Mouse (Mus musculus) monocyte, adult 5-6 weeks (primary cell): ENCODE data around the gene Rab27a. TPM values are rescaled to one million over a fixed set of nuclear protein-coding genes. Genes with fewer than 3 reads are reported as not detected.
"Not testable (repeated sequence)": the region's sequence is repeated elsewhere in the genome, so short reads cannot be mapped to it uniquely, and the experiment has no call there.

Experiments used
- ATAC-seq: fragments of 153-309, 156-312 bp; replicated peaks from 2 replicates; pipeline ENCODE4 v1.8.0; 2017; ENCODE audit warnings: mild to moderate bottlenecking; ENCODE audit not compliant: low TSS enrichment, insufficient number of reproducible peaks, severe bottlenecking, poor library complexity, low FRiP score
- total RNA-seq: library from RNA; stranded (forward); fragments of 200-1000, 200-491, 200-594 nt; gene quantifications from 3 replicates; pipeline ENCODE4 v1.2.3, GENCODE M21; 2017

The Rab27a gene
- total RNA-seq, 1 experiment from 2014 or later: 86.9 TPM

GRCm38 (mm10) chr9:73039222-73039945 is 5.3 kb upstream of the Rab27a start:
- ATAC-seq: peak; percentile 81

GRCm38 (mm10) chr9:73040080-73040479 is 4.6 kb upstream of the Rab27a start, which contains the start of gene Pigb:
Gene Pigb (minus strand): TSS chr9:73040378.
- no peak for ATAC-seq

GRCm38 (mm10) chr9:73045204-73045603 is 550 bp downstream of the Rab27a start:
- no peak for ATAC-seq

- no peak for ATAC-seq
Observed at GRCm38 (mm10) chr9:73045711-73046110, 1.1 kb downstream of the Rab27a start.

GRCm38 (mm10) chr9:73047906-73048305 is 3.3 kb downstream of the Rab27a start:
- ATAC-seq: no peak

- ATAC-seq: no peak
Observed at GRCm38 (mm10) chr9:73048927-73049326, 4.3 kb downstream of the Rab27a start.

- no peak for ATAC-seq
Observed at GRCm38 (mm10) chr9:73049833-73050232, 5.2 kb downstream of the Rab27a start.

- no peak for ATAC-seq
Observed at GRCm38 (mm10) chr9:73050606-73051005, 6.0 kb downstream of the Rab27a start.

- no peak for ATAC-seq
Observed at GRCm38 (mm10) chr9:73055441-73055911, 10.8 kb downstream of the Rab27a start.

- no peak for ATAC-seq
Observed at GRCm38 (mm10) chr9:73059224-73059623, 14.6 kb downstream of the Rab27a start.

- ATAC-seq: no peak
Observed at GRCm38 (mm10) chr9:73063621-73064290, 19.1 kb downstream of the Rab27a start.

- ATAC-seq: no peak
Observed at GRCm38 (mm10) chr9:73067086-73067485, 22.4 kb downstream of the Rab27a start.

- no peak for ATAC-seq
Observed at GRCm38 (mm10) chr9:73068230-73068679, 23.6 kb downstream of the Rab27a start.

- no peak for ATAC-seq
Observed at GRCm38 (mm10) chr9:73068688-73069087, 24.0 kb downstream of the Rab27a start.

GRCm38 (mm10) chr9:73070971-73071659 is 26.5 kb downstream of the Rab27a start:
- peak; percentile 36; the same call in 1 of the 2 replicates for ATAC-seq

- ATAC-seq: no peak
Observed at GRCm38 (mm10) chr9:73072426-73072825, 27.8 kb downstream of the Rab27a start.

GRCm38 (mm10) chr9:73073169-73073568 is 28.5 kb downstream of the Rab27a start:
- ATAC-seq: no peak

GRCm38 (mm10) chr9:73079349-73079748 is 34.7 kb downstream of the Rab27a start:
- not testable (repeated sequence) for ATAC-seq

GRCm38 (mm10) chr9:73079801-73080325 is 35.2 kb downstream of the Rab27a start:
- no peak for ATAC-seq
